Mouse (Mus musculus): Measurements from ENCODE around the gene Tnks2.

- TF ChIP-seq POLR2A (IDR thresholded peaks at IDR 0.05; ENCODE audit: extremely low read depth, insufficient read depth, low read length) (no peak), CTCF (IDR thresholded peaks at IDR 0.05; ENCODE audit: extremely low read depth, insufficient read depth, low read length) (no peak; the same call in 1 of the 2 replicates)
Observed at GRCm38 (mm10) chr19:36801856-36802641, 32.0 kb upstream of the Tnks2 start.

Data from cortical plate, adult 2 months (tissue).